Mouse (Mus musculus) MEL (cell line): ENCODE measurements at regions not wholly inside any gene's neighbourhood (a gene's known extent, or its start where the extent isn't known, plus 50 kb on each side); places are given as distances from the start of the nearest gene placed in this dataset.

Experiments used
- DNase-seq: peaks from one replicate; pipeline ENCODE4 v3.0.0; 2011; ENCODE audit warnings: low read depth, low spot score
- H3K27ac ChIP-seq: 2 replicates; pipeline ENCODE4 v1.5.1; 2012; ENCODE audit warnings: low read depth, mild to moderate bottlenecking, control low read depth, low read length, moderate library complexity; ENCODE audit not compliant: control insufficient read depth
- H3K27me3 ChIP-seq, 2 experiments: fragments of 150-350 bp in 1 of 2; sonication (generic) in 1 of 2; 2 replicates each; pipeline ENCODE4 v1.6.1; 2012; ENCODE audit warnings: low read length in 2 of 2, mild to moderate bottlenecking in 2 of 2, improper control_type of control experiment in 1 of 2, moderate library complexity in 1 of 2; ENCODE audit not compliant: insufficient read depth in 2 of 2, control insufficient read depth in 1 of 2
- H3K36me3 ChIP-seq, 2 experiments: 2 replicates each; pipeline ENCODE4 v1.6.1; 2012 to 2014; ENCODE audit warnings: low read length in 2 of 2, improper control_type of control experiment in 1 of 2, inconsistent platforms in 1 of 2, mild to moderate bottlenecking in 1 of 2; ENCODE audit not compliant: insufficient read depth in 2 of 2, control insufficient read depth in 1 of 2
- H3K4me1 ChIP-seq, 2 experiments: fragments of 150-350 bp in 1 of 2; sonication (generic) in 1 of 2; 2 replicates each; pipeline ENCODE4 v1.6.1; 2012; ENCODE audit warnings: low read length in 2 of 2, improper control_type of control experiment in 1 of 2, mild to moderate bottlenecking in 1 of 2; ENCODE audit not compliant: insufficient read depth in 2 of 2, control insufficient read depth in 1 of 2
- H3K4me3 ChIP-seq, 2 experiments: fragments of 150-350 bp in 1 of 2; sonication (generic) in 1 of 2; 2 replicates each; pipeline ENCODE4 v1.5.1; 2012; ENCODE audit warnings: low read depth in 2 of 2, low read length in 2 of 2, mild to moderate bottlenecking in 2 of 2, moderate library complexity in 2 of 2, control low read depth in 1 of 2, improper control_type of control experiment in 1 of 2; ENCODE audit not compliant: control insufficient read depth in 1 of 2, insufficient read depth in 1 of 2
- H3K79me2 ChIP-seq: 2 replicates; pipeline ENCODE4 v1.6.1; 2012; ENCODE audit warnings: mild to moderate bottlenecking, low read length, moderate library complexity; ENCODE audit not compliant: control insufficient read depth, poor library complexity, insufficient read depth
- H3K9ac ChIP-seq: 2 replicates; pipeline ENCODE4 v1.6.1; 2012; ENCODE audit warnings: low read depth, mild to moderate bottlenecking, control low read depth, low read length, moderate library complexity; ENCODE audit not compliant: control insufficient read depth, poor library complexity, severe bottlenecking
- H3K9me3 ChIP-seq: fragments of 150-350 bp; sonication (generic); replicated peaks from 2 replicates; pipeline ENCODE4 v1.6.1; 2012; ENCODE audit warnings: mild to moderate bottlenecking, low read length, improper control_type of control experiment, moderate library complexity; ENCODE audit not compliant: insufficient read depth
- CHD2 ChIP-seq: IDR thresholded peaks from 2 replicates; pipeline ENCODE4 v1.6.1; 2011; ENCODE audit warnings: low read length, improper control_type of control experiment
- CTCF ChIP-seq, 3 experiments: IDR thresholded peaks in 2 of 3; conservative IDR thresholded peaks in 1 of 3; 2 replicates each; pipeline ENCODE4 v1.5.1; 2011 to 2012; ENCODE audit warnings: low read length in 3 of 3, low read depth in 2 of 3, mild to moderate bottlenecking in 2 of 3, improper control_type of control experiment in 1 of 3, inconsistent platforms in 1 of 3, mixed read lengths in 1 of 3, moderate library complexity in 1 of 3; ENCODE audit not compliant: control insufficient read depth in 1 of 3, insufficient read depth in 1 of 3, poor library complexity in 1 of 3, severe bottlenecking in 1 of 3
- ELF1 ChIP-seq: IDR thresholded peaks from 2 replicates; pipeline ENCODE4 v1.6.1; 2014; ENCODE audit warnings: low read depth, mild to moderate bottlenecking, inconsistent platforms, low read length, improper control_type of control experiment, moderate library complexity
- ETS1 ChIP-seq: IDR thresholded peaks from 2 replicates; pipeline ENCODE4 v1.6.1; 2012; ENCODE audit warnings: low read depth, mild to moderate bottlenecking, inconsistent platforms, low read length, improper control_type of control experiment, moderate library complexity
- GABPA ChIP-seq: IDR thresholded peaks from 2 replicates; pipeline ENCODE4 v1.6.1; 2012; ENCODE audit warnings: low read depth, mild to moderate bottlenecking, inconsistent platforms, low read length, improper control_type of control experiment, moderate library complexity
- GATA1 ChIP-seq: IDR thresholded peaks from 2 replicates; pipeline ENCODE4 v1.6.1; 2011; ENCODE audit warnings: low read depth, low read length, improper control_type of control experiment
- HCFC1 ChIP-seq: IDR thresholded peaks from 2 replicates; pipeline ENCODE4 v1.6.1; 2012; ENCODE audit warnings: low read depth, mild to moderate bottlenecking, inconsistent platforms, low read length, improper control_type of control experiment, moderate library complexity
- JUND ChIP-seq: IDR thresholded peaks from 2 replicates; pipeline ENCODE4 v1.6.1; 2011; ENCODE audit warnings: low read depth, mild to moderate bottlenecking, improper control_type of control experiment, low read length
- MAX ChIP-seq: IDR thresholded peaks from 2 replicates; pipeline ENCODE4 v1.6.1; 2011; ENCODE audit warnings: low read length, improper control_type of control experiment
- MXI1 ChIP-seq: IDR thresholded peaks from 2 replicates; pipeline ENCODE4 v1.6.1; 2011; ENCODE audit warnings: mild to moderate bottlenecking, low read depth, low read length, improper control_type of control experiment
- MYB ChIP-seq: IDR thresholded peaks from 2 replicates; pipeline ENCODE4 v1.6.1; 2011; ENCODE audit warnings: mild to moderate bottlenecking, low read depth, low read length, improper control_type of control experiment
- NELFE ChIP-seq: IDR thresholded peaks from 2 replicates; pipeline ENCODE4 v1.6.1; 2011; ENCODE audit warnings: low read depth, low read length, improper control_type of control experiment
- POLR2AphosphoS2 ChIP-seq: IDR thresholded peaks from 2 replicates; pipeline ENCODE4 v1.6.1; 2011; ENCODE audit warnings: low read length, improper control_type of control experiment
- POLR2AphosphoS5 ChIP-seq: IDR thresholded peaks from 2 replicates; pipeline ENCODE4 v1.6.1; 2012; ENCODE audit warnings: low read depth, borderline replicate concordance, mild to moderate bottlenecking, inconsistent platforms, low read length, moderate library complexity, mixed read lengths
- RCOR1 ChIP-seq: IDR thresholded peaks from 2 replicates; pipeline ENCODE4 v1.6.1; 2012; ENCODE audit warnings: low read depth, mild to moderate bottlenecking, inconsistent platforms, low read length, improper control_type of control experiment
- SIN3A ChIP-seq: IDR thresholded peaks from 2 replicates; pipeline ENCODE4 v1.6.1; 2012; ENCODE audit warnings: low read length, improper control_type of control experiment, inconsistent platforms
- SMC3 ChIP-seq: IDR thresholded peaks from 2 replicates; pipeline ENCODE4 v1.6.1; 2011; ENCODE audit warnings: low read depth, low read length, improper control_type of control experiment
- TAL1 ChIP-seq: IDR thresholded peaks from 2 replicates; pipeline ENCODE4 v1.6.1; 2012; ENCODE audit warnings: mild to moderate bottlenecking, inconsistent platforms, low read length, moderate library complexity, mixed read lengths
- TBP ChIP-seq: IDR thresholded peaks from 2 replicates; pipeline ENCODE4 v1.8.0; 2011; ENCODE audit warnings: low read depth, low read length, improper control_type of control experiment
- TCF12 ChIP-seq: IDR thresholded peaks from 2 replicates; pipeline ENCODE4 v1.6.1; 2014; ENCODE audit warnings: low read depth, mild to moderate bottlenecking, inconsistent platforms, low read length, improper control_type of control experiment, moderate library complexity
- USF2 ChIP-seq, 2 experiments: IDR thresholded peaks; 2 replicates each; pipeline ENCODE4 v1.6.1; 2011 to 2012; ENCODE audit warnings: improper control_type of control experiment in 2 of 2, low read length in 2 of 2, borderline replicate concordance in 1 of 2, inconsistent platforms in 1 of 2, low read depth in 1 of 2, mild to moderate bottlenecking in 1 of 2; ENCODE audit not compliant: insufficient read depth in 1 of 2
- ZC3H11A ChIP-seq: IDR thresholded peaks from 2 replicates; pipeline ENCODE4 v1.6.1; 2012; ENCODE audit warnings: low read depth, mild to moderate bottlenecking, inconsistent platforms, low read length, improper control_type of control experiment
- ZKSCAN1 ChIP-seq: IDR thresholded peaks from 2 replicates; pipeline ENCODE4 v1.6.1; 2012; ENCODE audit warnings: low read depth, mild to moderate bottlenecking, inconsistent platforms, low read length, improper control_type of control experiment, moderate library complexity
- ZNF384 ChIP-seq: IDR thresholded peaks from 2 replicates; pipeline ENCODE4 v1.6.1; 2012; ENCODE audit warnings: low read depth, mild to moderate bottlenecking, inconsistent platforms, low read length, improper control_type of control experiment

DNA sequence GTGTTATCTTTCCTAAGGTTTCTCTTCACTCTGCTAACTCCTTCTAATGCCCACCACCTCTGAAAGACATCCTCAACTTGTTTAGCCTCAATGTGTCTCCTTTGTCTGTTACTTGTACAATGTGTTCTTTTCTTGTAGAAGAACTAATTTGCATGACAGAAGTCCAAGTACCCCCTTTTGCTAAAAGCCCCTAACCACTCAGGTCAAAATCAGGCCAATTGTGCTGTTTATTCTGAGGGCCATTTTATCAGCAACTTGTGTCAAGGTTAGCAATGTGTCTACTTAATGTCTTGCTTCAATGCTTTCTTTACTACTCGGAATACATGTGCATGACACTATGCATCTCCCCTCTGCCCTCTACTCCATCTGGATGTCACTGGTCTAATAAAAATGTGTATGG, 107.3 kb upstream of the Paqr3 start:
- Histone ChIP-seq H3K79me2 (no peaks in the 10 kb centered on the region), H3K9ac (no peak overlapping the region), H3K36me3 (no peaks in the 10 kb centered on the region), H3K4me3 (no peak overlapping the region), H3K9me3 (no peaks in the 10 kb centered on the region), H3K4me1 (no peaks in the 10 kb centered on the region), H3K27ac (no peak overlapping the region), H3K27me3 (no peaks in the 10 kb centered on the region; a peak in 1 of 4 replicates)
- no peak for TF ChIP-seq MXI1
- no peak for TF ChIP-seq GABPA
- TF ChIP-seq ZC3H11A: no peak
- no peak for TF ChIP-seq POLR2AphosphoS2
- no peak for TF ChIP-seq SMC3
- no peak for TF ChIP-seq RCOR1
- TF ChIP-seq TAL1: no peak
- no peak for TF ChIP-seq NELFE
- TF ChIP-seq POLR2AphosphoS5: no peak
- TF ChIP-seq MYB: no peak
- no peak for TF ChIP-seq ELF1
- no peak for TF ChIP-seq CHD2
- no peak for DNase-seq

DNA sequence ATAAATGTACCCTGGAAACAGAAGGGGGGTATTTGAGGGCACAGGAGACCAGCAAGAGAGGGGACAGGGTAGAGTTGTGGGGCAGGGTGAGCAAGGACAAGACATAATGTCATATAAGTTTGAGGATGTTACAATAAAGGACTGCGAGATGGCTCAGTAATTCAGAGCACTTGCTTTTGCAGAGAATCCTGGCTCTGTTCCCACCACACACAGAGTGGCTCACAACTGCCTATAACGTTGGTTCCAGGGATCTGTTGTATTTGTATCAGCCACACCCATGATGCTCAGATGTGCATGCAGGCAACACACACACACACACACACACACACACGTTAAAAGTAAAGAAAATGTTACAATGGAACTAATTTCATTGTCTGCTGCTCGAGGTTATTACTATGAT, 94.2 kb upstream of the Paqr3 start:
- Histone ChIP-seq H3K4me1 (no peaks in the 10 kb centered on the region), H3K27me3 (no peaks in the 10 kb centered on the region), H3K79me2 (no peaks in the 10 kb centered on the region), H3K9me3 (no peaks in the 10 kb centered on the region), H3K27ac (no peak overlapping the region), H3K4me3 (no peak overlapping the region), H3K9ac (no peak overlapping the region), H3K36me3 (no peaks in the 10 kb centered on the region)
- no peak for DNase-seq
- TF ChIP-seq GABPA: no peak
- no peak for TF ChIP-seq ZNF384
- no peak for TF ChIP-seq JUND
- TF ChIP-seq ETS1: no peak
- TF ChIP-seq CHD2: no peak
- TF ChIP-seq TBP: no peak
- no peak for TF ChIP-seq CTCF (IDR thresholded peaks at IDR 0.05 in 2 of 3, conservative IDR thresholded peaks at IDR 0.05 in 1 of 3; ENCODE audit: control insufficient read depth in 1 of 3, insufficient read depth in 1 of 3, low read depth in 2 of 3, low read length in 3 of 3, poor library complexity in 1 of 3, severe bottlenecking in 1 of 3)
- no peak for TF ChIP-seq RCOR1

DNA sequence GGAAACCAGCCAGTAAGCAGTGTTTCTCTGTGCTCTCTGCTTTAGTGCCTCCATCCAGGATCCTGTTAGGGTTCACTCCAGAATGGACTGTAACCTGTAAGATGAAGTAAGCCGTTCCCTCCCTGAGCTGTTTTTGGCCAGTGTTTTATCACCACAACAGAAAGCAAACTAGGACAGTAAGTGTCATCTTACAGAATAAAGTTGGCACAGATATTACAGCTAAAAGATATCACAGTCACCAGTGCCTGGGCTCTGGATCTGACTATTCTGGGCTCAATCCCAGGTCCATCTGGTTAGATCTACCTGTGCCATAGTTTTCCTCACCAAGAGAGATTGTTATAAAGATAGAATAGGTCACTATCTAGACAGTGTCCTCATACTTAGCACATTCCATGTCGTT, 92.9 kb upstream of the Paqr3 start:
- no peaks in the 10 kb centered on the region for H3K79me2 ChIP-seq
- no peak overlapping the region for H3K4me3 ChIP-seq
- no peaks in the 10 kb centered on the region for H3K9me3 ChIP-seq
- DNase-seq: no peak
- no peaks in the 10 kb centered on the region for H3K4me1 ChIP-seq
- TF ChIP-seq POLR2AphosphoS5 (no peak), HCFC1 (no peak), JUND (no peak), ZKSCAN1 (no peak), CTCF (IDR thresholded peaks at IDR 0.05 in 2 of 3, conservative IDR thresholded peaks at IDR 0.05 in 1 of 3; ENCODE audit: control insufficient read depth in 1 of 3, insufficient read depth in 1 of 3, low read depth in 2 of 3, low read length in 3 of 3, poor library complexity in 1 of 3, severe bottlenecking in 1 of 3) (no peak), GABPA (no peak), ETS1 (no peak), USF2 (IDR thresholded peaks at IDR 0.05; ENCODE audit: borderline replicate concordance in 1 of 2, insufficient read depth in 1 of 2, low read depth in 1 of 2, low read length in 2 of 2) (no peak), TBP (no peak), MXI1 (no peak), MAX (no peak), TCF12 (no peak), GATA1 (no peak), SMC3 (no peak), TAL1 (no peak), SIN3A (no peak)
- no peak overlapping the region for H3K27ac ChIP-seq
- no peaks in the 10 kb centered on the region for H3K27me3 ChIP-seq
- no peak overlapping the region for H3K9ac ChIP-seq
- H3K36me3 ChIP-seq: no peaks in the 10 kb centered on the region
